Mouse (Mus musculus) testis, adult 2 months (tissue): ENCODE results near the gene Agpat2. TPM values are rescaled to one million over a fixed set of nuclear protein-coding genes. Genes with fewer than 3 reads are reported as not detected.

Experiments
- H3K27ac ChIP-seq: fragments of 200-500 bp; 2 replicates; pipeline ENCODE4 v1.5.1; 2012; ENCODE audit warnings: low read depth, low read length; ENCODE audit not compliant: control insufficient read depth, insufficient read depth
- H3K27me3 ChIP-seq: fragments of 200-500 bp; 2 replicates; pipeline ENCODE4 v1.6.1; 2012; ENCODE audit warnings: mild to moderate bottlenecking, low read length, moderate library complexity; ENCODE audit not compliant: control insufficient read depth, insufficient read depth
- H3K36me3 ChIP-seq: fragments of 200-500 bp; 2 replicates; pipeline ENCODE4 v1.6.1; 2012; ENCODE audit warnings: mild to moderate bottlenecking, low read length; ENCODE audit not compliant: control insufficient read depth, insufficient read depth
- H3K4me1 ChIP-seq: fragments of 200-500 bp; 2 replicates; pipeline ENCODE4 v1.6.1; 2012; ENCODE audit warnings: low read length; ENCODE audit not compliant: control insufficient read depth, insufficient read depth
- H3K4me3 ChIP-seq: fragments of 200-500 bp; 2 replicates; pipeline ENCODE4 v1.5.1; 2012; ENCODE audit warnings: low read depth, mild to moderate bottlenecking, low read length, moderate library complexity, mixed read lengths; ENCODE audit not compliant: control insufficient read depth
- CTCF ChIP-seq: fragments of 200-500 bp; IDR thresholded peaks from 2 replicates; pipeline ENCODE4 v1.5.1; 2012; ENCODE audit warnings: low read depth, mild to moderate bottlenecking, inconsistent platforms, low read length, moderate library complexity; ENCODE audit not compliant: control insufficient read depth, insufficient read depth, insufficient replicate concordance
- POLR2A ChIP-seq: fragments of 200-500 bp; IDR thresholded peaks from 2 replicates; pipeline ENCODE4 v1.6.1; 2012; ENCODE audit warnings: low read depth, mild to moderate bottlenecking, inconsistent platforms, low read length, moderate library complexity; ENCODE audit not compliant: control insufficient read depth
- polyA plus RNA-seq: library from polyadenylated mRNA; depleted of rRNA; stranded (reverse); fragments of >200 nt; gene quantifications from 2 replicates; pipeline ENCODE4 v1.2.3, GENCODE M21; 2012

The Agpat2 gene
- polyA plus RNA-seq, 1 experiment, result 223 TPM

- Histone ChIP-seq H3K36me3 (no peaks in the 10 kb centered on the region), H3K27me3 (no peaks in the 10 kb centered on the region), H3K4me3 (no peak overlapping the region), H3K4me1 (peaks cover 6% of the 10 kb centered on the region), H3K27ac (no peak overlapping the region)
- TF ChIP-seq POLR2A (no peak), CTCF (no peak)
Measured at GRCm38 (mm10) chr2:26590962-26591361, 13.3 kb downstream of the Agpat2 start.

- Histone ChIP-seq H3K36me3 (no peaks in the 10 kb centered on the region), H3K27me3 (no peaks in the 10 kb centered on the region), H3K27ac (no peak overlapping the region), H3K4me1 (peaks cover 6% of the 10 kb centered on the region), H3K4me3 (no peak overlapping the region)
- TF ChIP-seq CTCF (no peak), POLR2A (no peak)
Measured at GRCm38 (mm10) chr2:26590282-26590681, 13.9 kb downstream of the Agpat2 start.

- H3K36me3 ChIP-seq, result no peaks in the 10 kb centered on the region
- no peak overlapping the region for H3K4me3 ChIP-seq
- H3K27ac ChIP-seq, result no peak overlapping the region
- TF ChIP-seq POLR2A (no peak), CTCF (no peak)
- H3K4me1 ChIP-seq, result peaks cover 6% of the 10 kb centered on the region
- H3K27me3 ChIP-seq, result no peaks in the 10 kb centered on the region
Measured at GRCm38 (mm10) chr2:26589284-26589683, 14.9 kb downstream of the Agpat2 start.

- Histone ChIP-seq H3K4me1 (peaks cover 6% of the 10 kb centered on the region), H3K27me3 (no peaks in the 10 kb centered on the region), H3K27ac (no peak overlapping the region), H3K36me3 (no peaks in the 10 kb centered on the region), H3K4me3 (no peak overlapping the region)
- TF ChIP-seq CTCF (no peak), POLR2A (no peak)
Measured at GRCm38 (mm10) chr2:26588573-26588972, 15.6 kb downstream of the Agpat2 start.

GRCm38 (mm10) chr2:26587044-26587405 is 17.2 kb downstream of the Agpat2 start:
- no peaks in the 10 kb centered on the region for H3K27me3 ChIP-seq
- H3K27ac ChIP-seq, result no peak overlapping the region
- peaks cover 6% of the 10 kb centered on the region for H3K4me1 ChIP-seq
- peak overlapping the region; percentile 80 for H3K4me3 ChIP-seq
- no peaks in the 10 kb centered on the region for H3K36me3 ChIP-seq
- TF ChIP-seq POLR2A (no peak), CTCF (no peak)

GRCm38 (mm10) chr2:26586294-26587043 is 17.7 kb downstream of the Agpat2 start, which contains the start of gene Gm20532:
Gene Gm20532, plus strand, starts transcription at chr2:26586639.
- H3K36me3 ChIP-seq, result no peaks in the 10 kb centered on the region
- peaks cover 6% of the 10 kb centered on the region for H3K4me1 ChIP-seq

GRCm38 (mm10) chr2:26585713-26586112 is 18.5 kb downstream of the Agpat2 start:
- Histone ChIP-seq H3K27ac (no peak overlapping the region), H3K27me3 (no peaks in the 10 kb centered on the region), H3K4me1 (peaks cover 6% of the 10 kb centered on the region), H3K4me3 (no peak overlapping the region; the same call in none of the 2 replicates), H3K36me3 (no peaks in the 10 kb centered on the region)
- TF ChIP-seq CTCF, result no peak
- TF ChIP-seq POLR2A, result no peak

More at GRCm38 (mm10) chr2:26586294-26587043, 17.7 kb downstream of the Agpat2 start, which contains the start of gene Gm20532:
- H3K27ac ChIP-seq, result no peak within 1 kb of the TSS
- no peaks in the 10 kb centered on the region for H3K27me3 ChIP-seq
- H3K4me3 ChIP-seq, result peak within 1 kb of the TSS; percentile 80
- TF ChIP-seq POLR2A, result no peak
- peak; percentile 39; the same call in 1 of the 2 replicates for TF ChIP-seq CTCF

GRCm38 (mm10) chr2:26583640-26584039 is 20.6 kb downstream of the Agpat2 start:
- H3K4me3 ChIP-seq, result peak overlapping the region; percentile 9; the same call in 1 of the 2 replicates
- no peaks in the 10 kb centered on the region for H3K27me3 ChIP-seq
- TF ChIP-seq POLR2A (no peak), CTCF (no peak)
- no peaks in the 10 kb centered on the region for H3K36me3 ChIP-seq
- peaks cover 6% of the 10 kb centered on the region for H3K4me1 ChIP-seq
- H3K27ac ChIP-seq, result peak overlapping the region; percentile 37; the same call in 1 of the 2 replicates
